Mouse (Mus musculus) limb, embryonic 10.5 days (tissue): Measurements from ENCODE around the gene Nasp. TPM values are rescaled to one million over a fixed set of nuclear protein-coding genes. Genes with fewer than 3 reads are reported as not detected.

Source experiments
- polyA plus RNA-seq: library from polyadenylated mRNA; unstranded; fragments of >200 nt; fragmentation: Nextera tagmentation; extraction: Ambion mirVana; gene quantifications from 2 replicates; pipeline ENCODE4 v1.2.1, GENCODE M21; 2016

Gene Nasp
- polyA plus RNA-seq, 1 experiment from 2014 or later = 364 TPM

Other genes with a start within 250 kb of the Nasp start
- 16.3 and 19.2 TPM in 2 replicates for gene Mast2, start 163.8 kb downstream of the Nasp start, polyA plus RNA-seq
- 15.2 and 19.1 TPM in 2 replicates for gene Ipp, start 120.4 kb downstream of the Nasp start, polyA plus RNA-seq
- gene Tmem69, start 72.0 kb downstream of the Nasp start, polyA plus RNA-seq = 26.2 and 30.1 TPM in 2 replicates
- 30.5 and 38.1 TPM in 2 replicates for gene Gpbp1l1, start 70.3 kb downstream of the Nasp start, polyA plus RNA-seq
- 0.84 and 1.5 TPM in 2 replicates for gene Ccdc17, start 31.3 kb downstream of the Nasp start, polyA plus RNA-seq
- gene Akr1a1, start 23.7 kb upstream of the Nasp start, polyA plus RNA-seq = 694 and 733 TPM in 2 replicates
- gene Prdx1, start 57.6 kb upstream of the Nasp start, polyA plus RNA-seq = 1,278 and 1,447 TPM in 2 replicates
- gene Mmachc, start 80.5 kb upstream of the Nasp start, polyA plus RNA-seq = 36.6 and 38.7 TPM in 2 replicates
- 34.0 and 36.3 TPM in 2 replicates for gene Ccdc163, start 80.6 kb upstream of the Nasp start, polyA plus RNA-seq
- 8.0 and 13.6 TPM in 2 replicates for gene Tesk2, start 93.0 kb upstream of the Nasp start, polyA plus RNA-seq
- 40.8 and 42.3 TPM in 2 replicates for gene Toe1, start 179.7 kb upstream of the Nasp start, polyA plus RNA-seq
- 33.0 and 33.5 TPM in 2 replicates for gene Mutyh, start 179.8 kb upstream of the Nasp start, polyA plus RNA-seq
- gene Hpdl, start 193.8 kb upstream of the Nasp start, polyA plus RNA-seq = 2.2 TPM in 2 replicates
- 0.59 and 0.68 TPM in 2 replicates for gene Zswim5, start 249.4 kb upstream of the Nasp start, polyA plus RNA-seq